ENCODE assay signal across 8 mouse cellular contexts in genomic region chr19:42019011-42019522, GRCm38 (mm10). TPM values are rescaled to one million over a fixed set of nuclear protein-coding genes. Genes with fewer than 3 reads are reported as not detected.
A peak's percentile ranks its signal among the peaks of the same experiment; 100 is the strongest.
DNase-seq lines count a peak whose midpoint lies in the region; ATAC-seq and TF ChIP-seq lines count a peak whose summit lies in the region.

No protein-coding gene starts in this region.

- H3K79me2 ChIP-seq in myocyte (ENCODE audit: control insufficient read depth, insufficient read depth) = peaks cover 75% of the 10 kb centered on the region

- H3K4me1 ChIP-seq in intestine, embryonic 14.5 days (replicated peaks; ENCODE audit: control insufficient read depth, insufficient read depth, low read length) = peaks cover 3% of the 10 kb centered on the region; the same call in 1 of the 2 replicates
- H3K4me1 ChIP-seq in intestine, postnatal 0 days (replicated peaks; ENCODE audit: control insufficient read depth, insufficient read depth, low read length) = no peaks in the 10 kb centered on the region
- peaks cover 10% of the 10 kb centered on the region for H3K4me1 ChIP-seq in ES-Bruce4 (ENCODE audit: control insufficient read depth, insufficient read depth, low read length)
- peaks cover 76% of the 10 kb centered on the region for H3K4me1 ChIP-seq in embryonic facial prominence, embryonic 15.5 days

- no peak for ATAC-seq in intestine, embryonic 14.5 days (replicated peaks; ENCODE audit: low FRiP score, low TSS enrichment, low read depth)
- no peak for ATAC-seq in intestine, postnatal 0 days
- no peak for ATAC-seq in embryonic facial prominence, embryonic 15.5 days (ENCODE audit: insufficient number of reproducible peaks, low FRiP score, low TSS enrichment, low read depth)
- ATAC-seq in erythroblast, adult 5-6 weeks (replicated peaks; ENCODE audit: low FRiP score, poor library complexity, severe bottlenecking) = no peak

- WGBS in intestine, embryonic 14.5 days = 47% methylated on average over 4 of the region's 4 CpGs
- WGBS in intestine, postnatal 0 days = 42% methylated on average over 4 of the region's 4 CpGs
- 33% methylated on average over 4 of the region's 4 CpGs for WGBS in embryonic facial prominence, embryonic 15.5 days

- no peak for DNase-seq in intestine, embryonic 14.5 days (ENCODE audit: low spot score)
- no peak for DNase-seq in cerebellum, postnatal 14 days
- no peak for DNase-seq in spleen, adult 12 weeks (ENCODE audit: low spot score)

- H3ac ChIP-seq in myocyte (ENCODE audit: control insufficient read depth, insufficient read length) = no peak overlapping the region

- H3K36me3 ChIP-seq in intestine, embryonic 14.5 days (ENCODE audit: control insufficient read depth, insufficient read depth, low read length) = no peaks in the 10 kb centered on the region
- H3K36me3 ChIP-seq in intestine, postnatal 0 days (ENCODE audit: control insufficient read depth, insufficient read depth) = no peaks in the 10 kb centered on the region
- no peaks in the 10 kb centered on the region for H3K36me3 ChIP-seq in ES-Bruce4 (ENCODE audit: control insufficient read depth, insufficient read depth, low read length, poor library complexity, severe bottlenecking)
- no peaks in the 10 kb centered on the region for H3K36me3 ChIP-seq in embryonic facial prominence, embryonic 15.5 days
- no peaks in the 10 kb centered on the region for H3K36me3 ChIP-seq in myocyte (ENCODE audit: control insufficient read depth, insufficient read depth)

- no peaks in the 10 kb centered on the region for H3K27me3 ChIP-seq in intestine, embryonic 14.5 days (replicated peaks; ENCODE audit: control insufficient read depth, insufficient read depth, low read length)
- H3K27me3 ChIP-seq in intestine, postnatal 0 days (replicated peaks; ENCODE audit: control insufficient read depth, insufficient read depth, low read length) = no peaks in the 10 kb centered on the region
- H3K27me3 ChIP-seq in ES-Bruce4 (ENCODE audit: control insufficient read depth, insufficient read depth, low read length, poor library complexity, severe bottlenecking) (no peaks in the 10 kb centered on the region), myocyte (ENCODE audit: control insufficient read depth, insufficient read depth, insufficient read length) (no peaks in the 10 kb centered on the region)
- no peaks in the 10 kb centered on the region for H3K27me3 ChIP-seq in embryonic facial prominence, embryonic 15.5 days

- H3K9ac ChIP-seq in intestine, embryonic 14.5 days (ENCODE audit: low read length) = no peak overlapping the region
- no peak overlapping the region for H3K9ac ChIP-seq in intestine, postnatal 0 days (ENCODE audit: low read depth, low read length)
- no peak overlapping the region for H3K9ac ChIP-seq in ES-Bruce4 (ENCODE audit: low read depth, poor library complexity, severe bottlenecking)
- H3K9ac ChIP-seq in embryonic facial prominence, embryonic 15.5 days = no peak overlapping the region

- peak; percentile 35; the same call in 1 of the 2 replicates for TF ChIP-seq EP300 in ES-Bruce4 (IDR thresholded peaks at IDR 0.05; ENCODE audit: insufficient read depth, low read depth, low read length)

- no peak overlapping the region for H3K4me3 ChIP-seq in intestine, embryonic 14.5 days (ENCODE audit: low read depth, low read length)
- no peak overlapping the region for H3K4me3 ChIP-seq in intestine, postnatal 0 days (ENCODE audit: low read depth, low read length)
- H3K4me3 ChIP-seq in ES-Bruce4 (ENCODE audit: low read depth, low read length) = no peak overlapping the region
- no peak overlapping the region for H3K4me3 ChIP-seq in embryonic facial prominence, embryonic 15.5 days (replicated peaks)
- peak overlapping the region; percentile 26 for H3K4me3 ChIP-seq in myocyte

- no peak overlapping the region for H3K4me2 ChIP-seq in intestine, embryonic 14.5 days (ENCODE audit: low read length)
- H3K4me2 ChIP-seq in intestine, postnatal 0 days (replicated peaks; ENCODE audit: low read depth) = no peak overlapping the region
- H3K4me2 ChIP-seq in embryonic facial prominence, embryonic 15.5 days (replicated peaks) = no peak overlapping the region
- H3K4me2 ChIP-seq in myocyte (ENCODE audit: low read depth) = peak overlapping the region; percentile 98

- no peak for TF ChIP-seq CTCF in intestine, postnatal 0 days (IDR thresholded peaks at IDR 0.05; ENCODE audit: low read depth)
- TF ChIP-seq CTCF in ES-Bruce4 (IDR thresholded peaks at IDR 0.05; ENCODE audit: low read depth, low read length) = no peak

- peak overlapping the region; percentile 44; the same call in 1 of the 2 replicates for H3K27ac ChIP-seq in intestine, embryonic 14.5 days (ENCODE audit: low read depth)
- H3K27ac ChIP-seq in intestine, postnatal 0 days (ENCODE audit: low read depth, low read length) = no peak overlapping the region
- H3K27ac ChIP-seq in ES-Bruce4 (ENCODE audit: insufficient read depth, low read length) = no peak overlapping the region
- peak overlapping the region; percentile 93 for H3K27ac ChIP-seq in embryonic facial prominence, embryonic 15.5 days (replicated peaks)

- TF ChIP-seq POLR2A in ES-Bruce4 (IDR thresholded peaks at IDR 0.05; ENCODE audit: insufficient read depth, low read length) (no peak), myocyte (IDR thresholded peaks at IDR 0.05; ENCODE audit: insufficient read length, low read depth) (no peak)

- no peaks in the 10 kb centered on the region for H3K9me3 ChIP-seq in intestine, embryonic 14.5 days (ENCODE audit: control insufficient read depth, low read length)
- H3K9me3 ChIP-seq in intestine, postnatal 0 days (ENCODE audit: control insufficient read depth) = no peaks in the 10 kb centered on the region
- H3K9me3 ChIP-seq in ES-Bruce4 (replicated peaks; ENCODE audit: control insufficient read depth, insufficient read depth, low read length, poor library complexity, severe bottlenecking) = no peaks in the 10 kb centered on the region
- H3K9me3 ChIP-seq in embryonic facial prominence, embryonic 15.5 days (replicated peaks) = no peaks in the 10 kb centered on the region

TF ChIP-seq in myocyte, 11 proteins besides CTCF, POLR2A, EP300 and RAD21:
- TF ChIP-seq USF1 (IDR thresholded peaks at IDR 0.05; ENCODE audit: low read depth) = peak; percentile 58
- no peak for TF ChIP-seq E2F4 (IDR thresholded peaks at IDR 0.05; ENCODE audit: insufficient read depth)

RNA-seq across cellular contexts. Expression of gene Ankrd2, which starts 16.7 kb away (rescaled TPM):
- 0.27 and 0.32 TPM in 2 replicates for polyA plus RNA-seq in intestine, embryonic 14.5 days (2014; fragmentation: Nextera tagmentation; extraction: Ambion mirVana)
- polyA plus RNA-seq in intestine, postnatal 0 days (2015; fragmentation: Nextera tagmentation; extraction: Ambion mirVana) = 0.42 TPM in 1 of 2 replicates, not detected in the other
- polyA plus RNA-seq in ES-Bruce4 (2011; ENCODE audit: insufficient read depth, insufficient read length, low read depth, missing spikeins) (not detected in 2 replicates), myocyte (2012; fragmentation: generic; extraction: Trizol) (110 TPM)
- polyA plus RNA-seq in embryonic facial prominence, embryonic 15.5 days (2015; fragmentation: Nextera tagmentation; extraction: Ambion mirVana) = 1.6 and 1.9 TPM in 2 replicates
- total RNA-seq in erythroblast, adult 5-6 weeks (2015; ENCODE audit: low replicate concordance) = not detected in 2 replicates
- not detected in 2 replicates for total RNA-seq in erythroblast, adult 5-6 weeks (2017; ENCODE audit: low replicate concordance)

RNA-seq across cellular contexts. Expression of gene Hoga1, which starts 26.3 kb away (rescaled TPM):
- 1.4 and 1.7 TPM in 2 replicates for polyA plus RNA-seq in intestine, embryonic 14.5 days (2014; fragmentation: Nextera tagmentation; extraction: Ambion mirVana)
- polyA plus RNA-seq in intestine, postnatal 0 days (2015; fragmentation: Nextera tagmentation; extraction: Ambion mirVana) = 16.2 and 17.6 TPM in 2 replicates
- polyA plus RNA-seq in ES-Bruce4 (2011; ENCODE audit: insufficient read depth, insufficient read length, low read depth, missing spikeins) (0.91 and 1.2 TPM in 2 replicates), myocyte (2012; fragmentation: generic; extraction: Trizol) (2.4 TPM)
- 1.7 TPM in 2 replicates for polyA plus RNA-seq in embryonic facial prominence, embryonic 15.5 days (2015; fragmentation: Nextera tagmentation; extraction: Ambion mirVana)
- 0.63 TPM in 1 of 2 replicates, not detected in the other for total RNA-seq in erythroblast, adult 5-6 weeks (2015; ENCODE audit: low replicate concordance)
- not detected in 2 replicates for total RNA-seq in erythroblast, adult 5-6 weeks (2017; ENCODE audit: low replicate concordance)

RNA-seq across cellular contexts. Expression of gene 4933411K16Rik, which starts 33.0 kb away (rescaled TPM):
- 0.13 TPM in 1 of 2 replicates, not detected in the other for polyA plus RNA-seq in intestine, embryonic 14.5 days (2014; fragmentation: Nextera tagmentation; extraction: Ambion mirVana)
- polyA plus RNA-seq in intestine, postnatal 0 days (2015; fragmentation: Nextera tagmentation; extraction: Ambion mirVana) = 0.08 TPM in 1 of 2 replicates, not detected in the other
- polyA plus RNA-seq in ES-Bruce4 (2011; ENCODE audit: insufficient read depth, insufficient read length, low read depth, missing spikeins) = not detected in 2 replicates
- 0.16 TPM in 1 of 2 replicates, not detected in the other for polyA plus RNA-seq in embryonic facial prominence, embryonic 15.5 days (2015; fragmentation: Nextera tagmentation; extraction: Ambion mirVana)
- 0.30 TPM for polyA plus RNA-seq in myocyte (2012; fragmentation: generic; extraction: Trizol)
- total RNA-seq in erythroblast, adult 5-6 weeks (2015; ENCODE audit: low replicate concordance) = not detected in 2 replicates
- 0.42 TPM in 1 of 2 replicates, not detected in the other for total RNA-seq in erythroblast, adult 5-6 weeks (2017; ENCODE audit: low replicate concordance)

RNA-seq across cellular contexts. Expression of gene Ubtd1, which starts 37.5 kb away (rescaled TPM):
- 9.1 and 9.9 TPM in 2 replicates for polyA plus RNA-seq in intestine, embryonic 14.5 days (2014; fragmentation: Nextera tagmentation; extraction: Ambion mirVana)
- 12.0 and 12.5 TPM in 2 replicates for polyA plus RNA-seq in intestine, postnatal 0 days (2015; fragmentation: Nextera tagmentation; extraction: Ambion mirVana)
- polyA plus RNA-seq in ES-Bruce4 (2011; ENCODE audit: insufficient read depth, insufficient read length, low read depth, missing spikeins) (11.1 and 13.1 TPM in 2 replicates), myocyte (2012; fragmentation: generic; extraction: Trizol) (141 TPM)
- polyA plus RNA-seq in embryonic facial prominence, embryonic 15.5 days (2015; fragmentation: Nextera tagmentation; extraction: Ambion mirVana) = 33.2 and 34.2 TPM in 2 replicates
- total RNA-seq in erythroblast, adult 5-6 weeks (2015; ENCODE audit: low replicate concordance) = 1.9 and 3.7 TPM in 2 replicates
- 2.4 and 3.7 TPM in 2 replicates for total RNA-seq in erythroblast, adult 5-6 weeks (2017; ENCODE audit: low replicate concordance)

RNA-seq across cellular contexts. Expression of gene Mms19, which starts 38.1 kb away (rescaled TPM):
- polyA plus RNA-seq in intestine, embryonic 14.5 days (2014; fragmentation: Nextera tagmentation; extraction: Ambion mirVana) = 36.3 and 41.0 TPM in 2 replicates
- 9.6 and 14.1 TPM in 2 replicates for polyA plus RNA-seq in intestine, postnatal 0 days (2015; fragmentation: Nextera tagmentation; extraction: Ambion mirVana)
- polyA plus RNA-seq in ES-Bruce4 (2011; ENCODE audit: insufficient read depth, insufficient read length, low read depth, missing spikeins) (77.9 and 83.9 TPM in 2 replicates), myocyte (2012; fragmentation: generic; extraction: Trizol) (34.2 TPM)
- 35.2 and 42.0 TPM in 2 replicates for polyA plus RNA-seq in embryonic facial prominence, embryonic 15.5 days (2015; fragmentation: Nextera tagmentation; extraction: Ambion mirVana)
- 10.0 and 27.0 TPM in 2 replicates for total RNA-seq in erythroblast, adult 5-6 weeks (2015; ENCODE audit: low replicate concordance)
- total RNA-seq in erythroblast, adult 5-6 weeks (2017; ENCODE audit: low replicate concordance) = 3.5 and 13.9 TPM in 2 replicates

Comparison
In these comparisons a context has a peak if more than half of its experiments do, and no peak if none do; other contexts are left out.
1. H3K27ac ChIP-seq: peak in intestine, embryonic 14.5 days (single experiment) and embryonic facial prominence, embryonic 15.5 days (single experiment); none in intestine, postnatal 0 days (single experiment) and ES-Bruce4 (single experiment).
2. RNA of gene Ankrd2, which starts 16.7 kb away (polyA plus RNA-seq): 110 TPM in myocyte (single experiment); 1.6 to 1.9 TPM in embryonic facial prominence, embryonic 15.5 days, 0.42 TPM in intestine, postnatal 0 days, 0.27 to 0.32 TPM in intestine, embryonic 14.5 days and not detected in ES-Bruce4; every median in the first group is over 10 times any median in the second.